Comparison of ENCODE assay signal across 8 mouse cellular contexts in the genomic region with DNA sequence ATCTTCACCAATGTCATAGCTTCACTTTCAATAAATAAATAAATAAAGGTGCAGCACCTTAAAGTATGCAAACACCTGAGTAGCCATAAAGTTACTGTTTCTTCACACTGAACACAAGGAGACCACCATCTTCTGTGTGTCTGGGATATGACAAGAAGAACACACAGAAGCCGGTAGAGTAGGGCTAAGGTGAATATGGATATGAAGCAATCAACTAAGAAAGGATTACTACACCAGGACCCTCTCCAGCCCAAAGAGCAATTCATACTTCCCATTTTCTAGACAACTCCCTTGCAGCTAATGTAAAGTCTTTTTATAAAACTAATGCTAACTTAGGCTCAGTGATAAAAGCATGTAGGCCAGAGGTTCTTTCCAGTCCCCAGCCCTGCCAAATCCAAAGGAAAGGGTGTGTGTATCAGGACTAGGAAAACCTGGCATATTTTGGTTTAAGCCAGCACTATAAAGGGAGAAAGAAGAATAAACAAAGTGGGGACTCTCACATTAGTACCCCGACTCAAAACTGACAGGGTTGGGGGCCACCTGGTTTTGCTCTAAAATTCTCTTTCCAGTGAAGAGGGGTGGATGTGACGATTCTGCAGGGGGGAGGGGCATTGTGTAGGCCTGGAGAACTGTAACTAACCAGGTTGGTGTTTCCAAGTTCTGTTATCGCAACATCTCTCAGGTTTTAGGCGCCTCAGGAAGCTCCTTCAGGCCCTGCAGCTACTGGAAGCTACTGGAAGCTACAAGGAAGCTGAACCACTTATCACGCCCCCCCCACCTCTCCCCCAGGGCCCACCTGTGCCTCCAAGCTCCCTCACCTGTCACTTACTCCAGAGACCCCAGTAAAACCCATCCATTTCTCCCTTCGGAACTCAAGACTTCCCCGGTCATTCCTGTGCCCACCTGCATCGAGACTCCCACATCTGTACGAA. TPM values are rescaled to one million over a fixed set of nuclear protein-coding genes. Genes with fewer than 3 reads are reported as not detected.
DNase-seq lines count a peak whose midpoint lies in the region; ATAC-seq and TF ChIP-seq lines count a peak whose summit lies in the region.

No protein-coding gene starts in this region.

- peaks cover 20% of the 10 kb centered on the region for H3K36me3 ChIP-seq in hindbrain, embryonic 13.5 days
- H3K36me3 ChIP-seq in liver, embryonic 14.5 days (replicated peaks; ENCODE audit: control insufficient read depth, insufficient read depth, low read depth) = peaks cover 10% of the 10 kb centered on the region
- H3K36me3 ChIP-seq in neural tube, embryonic 12.5 days = peaks cover 17% of the 10 kb centered on the region

- no peaks in the 10 kb centered on the region for H3K9me3 ChIP-seq in hindbrain, embryonic 13.5 days
- no peaks in the 10 kb centered on the region for H3K9me3 ChIP-seq in liver, embryonic 14.5 days (ENCODE audit: control insufficient read depth, low read length)
- H3K9me3 ChIP-seq in neural tube, embryonic 12.5 days = no peaks in the 10 kb centered on the region

- peak overlapping the region; percentile 90 for H3K9ac ChIP-seq in hindbrain, embryonic 13.5 days
- H3K9ac ChIP-seq in liver, embryonic 14.5 days (replicated peaks) = peak overlapping the region; percentile 72
- peak overlapping the region; percentile 73 for H3K9ac ChIP-seq in neural tube, embryonic 12.5 days

- peak; percentile 29 for DNase-seq in right cerebral cortex, adult 18-20 months
- no peak for DNase-seq in right cerebral cortex, postnatal 25 days
- DNase-seq in liver, embryonic 14.5 days (ENCODE audit: low read depth in 3 of 3, low spot score in 3 of 3) = peak in 1 of 3 experiments; percentile 51
- no peak for DNase-seq in layer of hippocampus, adult 9-11 months

- 53% methylated on average over 10 of the region's 10 CpGs for WGBS in hindbrain, embryonic 13.5 days
- WGBS in liver, embryonic 14.5 days (ENCODE audit: insufficient replicate concordance) = 22% methylated on average over 10 of the region's 10 CpGs
- whole genome bisulfite sequencing in neural tube, embryonic 12.5 days = 57% methylated on average over 10 of the region's 10 CpGs

- TF ChIP-seq CTCF in liver, embryonic 14.5 days (IDR thresholded peaks at IDR 0.05; ENCODE audit: low read depth) = no peak

- peaks cover 22% of the 10 kb centered on the region for H3K4me1 ChIP-seq in hindbrain, embryonic 13.5 days (replicated peaks)
- peaks cover 12 to 24% of the 10 kb centered on the region in 2 experiments for H3K4me1 ChIP-seq in liver, embryonic 14.5 days (replicated peaks; ENCODE audit: control insufficient read depth in 2 of 2, insufficient read depth in 2 of 2, low read length in 1 of 2)
- H3K4me1 ChIP-seq in neural tube, embryonic 12.5 days = peaks cover 14% of the 10 kb centered on the region

- ATAC-seq in erythroid progenitor cell, adult 5-6 weeks (replicated peaks; ENCODE audit: low FRiP score, poor library complexity, severe bottlenecking) = peak; percentile 48
- no peak for ATAC-seq in hindbrain, embryonic 13.5 days (ENCODE audit: low FRiP score)
- ATAC-seq in liver, embryonic 14.5 days (ENCODE audit: insufficient read depth) = no peak
- ATAC-seq in neural tube, embryonic 12.5 days (ENCODE audit: low FRiP score, low read depth) = no peak
- ATAC-seq in activated CD4-positive, CD25-positive, alpha-beta regulatory T cell, adult 4 months = no peak

- H3K27me3 ChIP-seq in hindbrain, embryonic 13.5 days = no peaks in the 10 kb centered on the region
- H3K27me3 ChIP-seq in liver, embryonic 14.5 days (ENCODE audit: control insufficient read depth, insufficient read depth, low read length) = no peaks in the 10 kb centered on the region
- H3K27me3 ChIP-seq in neural tube, embryonic 12.5 days (replicated peaks) = no peaks in the 10 kb centered on the region

- peak overlapping the region; percentile 80 for H3K4me2 ChIP-seq in hindbrain, embryonic 13.5 days
- H3K4me2 ChIP-seq in liver, embryonic 14.5 days (ENCODE audit: low read depth) = peak overlapping the region; percentile 89
- peak overlapping the region; percentile 62 for H3K4me2 ChIP-seq in neural tube, embryonic 12.5 days (replicated peaks)

- TF ChIP-seq EP300 in liver, embryonic 14.5 days (IDR thresholded peaks at IDR 0.05; ENCODE audit: low read depth) = no peak

- H3K4me3 ChIP-seq in hindbrain, embryonic 13.5 days = peak overlapping the region; percentile 72
- peak overlapping the region; percentile 72 to 76 for H3K4me3 ChIP-seq in liver, embryonic 14.5 days (ENCODE audit: insufficient read depth in 1 of 2, low read depth in 2 of 2, low read length in 2 of 2)
- H3K4me3 ChIP-seq in neural tube, embryonic 12.5 days = peak overlapping the region; percentile 59

- H3K27ac ChIP-seq in hindbrain, embryonic 13.5 days = peak overlapping the region; percentile 94
- peak overlapping the region; percentile 63 for H3K27ac ChIP-seq in liver, embryonic 14.5 days
- no peak overlapping the region for H3K27ac ChIP-seq in neural tube, embryonic 12.5 days

RNA-seq across cellular contexts. Expression of a gene that starts 1.2 kb away (rescaled TPM):
- total RNA-seq in erythroid progenitor cell, adult 5-6 weeks (2015; ENCODE audit: low replicate concordance) = 26.0 and 40.4 TPM in 2 replicates
- total RNA-seq in erythroid progenitor cell, adult 5-6 weeks (2017; ENCODE audit: low replicate concordance) = 29.3 and 34.1 TPM in 2 replicates
- 142 and 143 TPM in 2 replicates for polyA plus RNA-seq in hindbrain, embryonic 13.5 days (2015; fragmentation: Nextera tagmentation; extraction: Ambion mirVana)
- 22.8 and 26.2 TPM in 2 replicates for polyA plus RNA-seq in liver, embryonic 14.5 days (2012; rRNA removed)
- 14.5 and 15.7 TPM in 2 replicates for polyA plus RNA-seq in liver, embryonic 14.5 days (2014; fragmentation: Nextera tagmentation; extraction: Ambion mirVana)
- 121 and 131 TPM in 2 replicates for polyA plus RNA-seq in neural tube, embryonic 12.5 days (2016; fragmentation: Nextera tagmentation; extraction: Ambion mirVana)
- polyA plus RNA-seq in activated CD4-positive, CD25-positive, alpha-beta regulatory T cell, adult 4 months (2017; shearing (Covaris generic)) = 10 to 100 TPM; 25.1 to 25.4 TPM
